Mouse (Mus musculus) testis, postnatal 14 days (tissue): ENCODE measurements around the gene Frem1.

ENCODE experiments used
- DNase-seq: peaks from one replicate; pipeline ENCODE4 v3.0.0; 2021; ENCODE audit warnings: low spot score

The Frem1 gene

GRCm38 (mm10) chr4:83030097-83030496 lies 22.0 kb downstream of the Frem1 start:
- DNase-seq = no peak

- DNase-seq = no peak
Observed at GRCm38 (mm10) chr4:83020759-83021555, 31.2 kb downstream of the Frem1 start.

- DNase-seq = no peak
Observed at GRCm38 (mm10) chr4:83018111-83019105, 33.7 kb downstream of the Frem1 start.

- no peak for DNase-seq
Observed at GRCm38 (mm10) chr4:83014538-83014937, 37.6 kb downstream of the Frem1 start.

GRCm38 (mm10) chr4:83004086-83004485 lies 48.1 kb downstream of the Frem1 start:
- DNase-seq = no peak

GRCm38 (mm10) chr4:82992042-82992441 lies 60.1 kb downstream of the Frem1 start:
- DNase-seq = no peak

- DNase-seq = no peak
Observed at GRCm38 (mm10) chr4:82990973-82991695, 61.0 kb downstream of the Frem1 start.

- DNase-seq = no peak
Observed at GRCm38 (mm10) chr4:82972381-82972780, 79.8 kb downstream of the Frem1 start.

GRCm38 (mm10) chr4:82970901-82971648 lies 81.1 kb downstream of the Frem1 start:
- no peak for DNase-seq

- DNase-seq = no peak
Observed at GRCm38 (mm10) chr4:82961024-82961423, 91.1 kb downstream of the Frem1 start.

GRCm38 (mm10) chr4:82957827-82958538 lies 94.2 kb downstream of the Frem1 start:
- DNase-seq = no peak

GRCm38 (mm10) chr4:82953992-82954391 lies 98.1 kb downstream of the Frem1 start:
- DNase-seq = no peak

- DNase-seq = no peak
Observed at GRCm38 (mm10) chr4:82949511-82949910, 102.6 kb downstream of the Frem1 start.

- no peak for DNase-seq
Observed at GRCm38 (mm10) chr4:82946721-82947120, 105.4 kb downstream of the Frem1 start.

GRCm38 (mm10) chr4:82946276-82946612 lies 105.9 kb downstream of the Frem1 start:
- no peak for DNase-seq

- DNase-seq = no peak
Observed at GRCm38 (mm10) chr4:82945572-82946275, 106.4 kb downstream of the Frem1 start.

- DNase-seq = no peak
Observed at GRCm38 (mm10) chr4:82940680-82941079, 111.5 kb downstream of the Frem1 start.

- DNase-seq = no peak
Observed at GRCm38 (mm10) chr4:82940248-82940647, 111.9 kb downstream of the Frem1 start.

GRCm38 (mm10) chr4:82934308-82934707 lies 117.8 kb downstream of the Frem1 start:
- DNase-seq = no peak

GRCm38 (mm10) chr4:82933698-82934210 lies 118.4 kb downstream of the Frem1 start:
- no peak for DNase-seq
